Mouse (Mus musculus): ENCODE data around the gene Hba-x.
"Not testable (repeated sequence)": the region's sequence is repeated elsewhere in the genome, so short reads cannot be mapped to it uniquely, and the experiment has no call there.

The Hba-x gene

DNA sequence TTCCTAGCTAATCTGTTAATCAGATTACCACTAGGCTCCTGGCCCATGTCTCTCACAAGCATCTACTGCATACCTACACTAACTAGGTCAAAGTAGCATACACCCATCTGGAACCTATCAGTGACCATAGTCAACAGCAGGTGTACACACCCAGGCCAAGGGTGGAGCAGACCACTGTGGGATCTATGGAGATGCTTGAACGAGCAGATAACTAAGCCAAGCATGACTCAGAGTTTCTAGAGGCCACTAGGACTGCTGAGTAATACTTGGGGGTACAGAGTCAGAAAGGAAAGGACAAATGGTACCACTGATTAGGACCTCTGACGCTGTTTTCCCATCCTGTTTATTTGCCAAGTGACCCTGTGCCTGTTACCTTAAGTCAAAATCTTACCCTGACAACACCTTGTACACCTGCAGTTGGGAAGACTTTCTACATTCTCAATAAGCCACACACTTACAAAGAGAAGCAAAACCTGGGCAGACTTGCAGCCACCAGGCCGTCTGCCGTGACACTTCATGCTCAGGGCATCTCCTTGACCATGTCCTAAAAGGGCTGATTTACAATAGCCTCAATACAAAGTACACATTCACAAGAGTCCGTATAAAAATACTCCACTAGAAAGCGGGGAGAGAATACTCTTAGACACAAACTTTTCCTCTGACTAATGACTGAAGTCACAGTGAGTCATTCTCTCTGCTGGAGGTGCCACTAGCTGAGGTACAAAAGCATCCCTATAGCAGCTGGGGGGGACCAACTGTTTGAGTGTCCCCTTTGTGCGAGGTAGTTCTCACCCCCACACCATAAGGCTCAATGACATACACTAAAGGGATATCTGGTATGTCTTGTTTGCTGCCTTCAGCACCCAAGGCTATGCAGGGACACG is 25.1 kb upstream of the Hba-x start:
- no peak for DNase-seq (ENCODE audit: low spot score in 2 of 2)

DNA sequence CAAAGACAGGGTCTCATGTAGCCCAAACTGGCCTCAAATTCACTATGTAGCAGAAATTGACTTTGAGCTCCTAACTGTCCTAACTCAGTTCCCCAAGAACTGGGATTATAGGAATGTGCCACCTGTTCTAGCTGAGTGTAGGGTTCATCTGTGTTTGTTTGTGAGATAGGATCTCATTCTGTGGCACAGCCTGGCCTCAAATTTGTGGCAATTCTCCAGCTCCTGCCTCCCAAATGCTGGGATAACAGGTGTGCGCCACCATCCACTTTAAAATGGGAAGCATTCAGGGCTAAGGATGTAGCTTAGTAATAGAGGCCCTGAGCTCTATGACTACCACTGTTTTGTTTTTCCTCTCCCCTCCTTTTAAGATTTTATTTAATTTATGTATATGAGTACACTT is 23.1 kb upstream of the Hba-x start:
- DNase-seq (ENCODE audit: low spot score in 2 of 2) = no peak

DNA sequence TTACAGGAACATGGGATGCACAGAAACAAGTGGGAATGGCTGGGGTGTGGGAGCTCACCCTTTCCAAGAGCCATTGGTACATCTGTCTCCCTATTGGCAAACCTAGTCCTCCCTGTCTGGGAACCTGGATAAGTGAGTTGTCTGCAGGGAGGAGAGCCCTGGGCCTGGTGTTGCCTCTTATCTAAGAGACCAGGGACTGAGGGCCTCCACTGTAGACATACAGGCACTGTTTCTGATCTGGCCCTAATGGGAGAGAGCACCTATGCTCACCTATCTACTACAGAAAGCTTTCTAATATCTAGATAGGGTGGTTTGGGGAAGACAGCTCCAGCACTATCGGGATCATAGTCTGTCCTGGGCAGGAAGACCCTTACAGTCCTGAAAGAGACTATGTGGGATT is 20.1 kb upstream of the Hba-x start:
- DNase-seq (ENCODE audit: low spot score in 2 of 2) = no peak

DNA sequence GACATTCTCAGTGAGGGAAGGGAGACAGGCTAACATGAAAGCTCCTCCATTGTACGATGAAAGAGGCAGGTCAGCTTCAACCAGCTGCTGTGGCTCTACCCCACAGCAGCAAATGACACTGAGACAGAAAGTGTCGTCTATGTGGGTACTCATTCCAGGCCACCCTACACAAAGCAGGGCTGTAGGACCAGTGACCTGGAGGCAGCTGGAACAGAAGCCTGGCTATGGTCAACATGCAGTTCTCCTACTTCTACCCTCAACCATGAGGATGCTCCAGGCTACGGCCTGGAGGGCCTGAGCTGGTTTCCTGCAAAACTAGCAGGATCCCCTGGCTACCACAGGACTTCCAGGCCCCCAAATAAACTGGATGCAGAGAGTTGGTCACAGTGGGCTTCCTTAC is 19.6 kb upstream of the Hba-x start:
- DNase-seq (ENCODE audit: low spot score in 2 of 2) = no peak

DNA sequence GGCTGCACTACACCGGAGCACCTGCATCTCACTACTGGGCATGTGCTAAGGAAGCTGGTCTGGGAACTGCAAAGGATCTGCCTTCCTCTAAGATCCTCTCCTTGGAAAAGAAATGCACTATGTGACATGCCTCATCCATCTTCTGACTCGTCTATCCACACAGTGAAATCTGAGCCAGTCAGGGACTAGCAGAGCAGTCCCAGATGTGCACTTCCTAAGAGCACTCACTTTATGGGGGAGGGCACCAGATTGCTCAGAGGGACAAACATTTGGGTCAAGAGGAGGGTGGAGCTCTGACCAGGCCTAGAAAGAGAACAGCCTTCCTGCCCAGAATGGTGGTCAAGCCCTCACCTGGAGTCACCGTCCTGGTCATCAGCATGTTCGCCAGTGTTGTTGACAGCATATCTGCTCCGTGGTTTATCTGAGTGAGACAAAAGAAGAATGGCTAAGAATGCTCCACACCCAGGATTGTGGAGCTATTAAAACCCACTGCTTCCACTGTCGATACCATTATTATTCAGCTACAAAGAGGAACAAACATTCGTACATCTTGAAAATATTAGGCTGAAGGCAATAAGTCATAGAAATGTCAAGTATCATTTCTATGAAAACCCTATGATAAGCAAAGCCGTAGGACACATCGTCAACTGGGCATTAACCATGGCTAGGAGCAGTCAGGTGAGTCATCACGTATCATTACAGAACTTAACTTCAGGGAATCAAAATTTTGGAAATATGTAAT is 13.4 kb upstream of the Hba-x start:
- no peak for DNase-seq (ENCODE audit: low spot score in 2 of 2)

DNA sequence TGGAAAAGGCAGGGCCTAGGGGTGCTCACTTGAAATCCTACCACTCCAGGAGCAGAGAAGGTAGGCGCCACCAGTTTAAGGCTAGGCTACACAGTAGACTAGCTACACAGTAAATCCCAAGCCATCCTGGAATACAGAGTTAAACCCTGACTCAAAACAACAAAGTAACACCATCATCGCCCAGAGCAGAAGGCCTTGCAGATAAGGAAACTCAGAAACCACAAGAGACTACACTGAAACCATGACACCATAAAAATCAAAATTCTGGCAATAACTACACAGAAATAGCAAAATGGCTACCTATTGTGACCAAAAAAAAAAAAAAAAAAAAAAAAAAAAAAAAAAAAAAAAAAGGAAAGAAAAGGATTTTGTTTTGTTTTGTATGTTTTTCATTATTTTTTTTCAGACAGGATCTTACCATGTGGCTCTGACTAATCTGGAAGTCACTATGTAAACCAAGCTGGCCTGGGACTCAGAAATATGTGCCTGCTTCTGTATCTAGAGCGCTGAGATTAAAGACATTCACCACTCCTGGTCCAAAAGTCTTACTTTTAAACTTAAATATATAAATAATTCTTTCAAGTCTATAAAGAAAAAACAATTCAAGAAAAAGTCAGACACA is 11.0 kb upstream of the Hba-x start:
- no peak for DNase-seq (ENCODE audit: low spot score in 2 of 2)

DNA sequence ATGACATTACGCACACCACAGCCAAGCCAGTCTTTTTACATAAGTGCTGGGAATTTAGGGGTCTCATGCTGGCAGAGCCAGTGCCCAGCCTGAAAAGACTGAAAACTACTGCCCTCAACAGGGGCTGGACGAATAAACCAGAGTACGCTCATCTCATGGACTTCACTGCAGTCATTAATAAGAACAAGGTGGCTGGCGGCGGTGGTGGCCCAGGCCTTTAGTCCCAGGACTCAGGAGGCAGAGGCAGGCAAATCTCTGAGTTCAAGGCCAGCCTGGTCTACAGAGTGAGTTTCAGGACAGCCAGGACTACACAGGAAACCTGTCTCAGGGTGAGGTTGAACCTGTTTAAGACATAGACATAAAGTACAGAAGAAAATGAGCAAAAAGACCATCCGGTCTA is 10.0 kb upstream of the Hba-x start:
- DNase-seq (ENCODE audit: low spot score in 2 of 2) = no peak

DNA sequence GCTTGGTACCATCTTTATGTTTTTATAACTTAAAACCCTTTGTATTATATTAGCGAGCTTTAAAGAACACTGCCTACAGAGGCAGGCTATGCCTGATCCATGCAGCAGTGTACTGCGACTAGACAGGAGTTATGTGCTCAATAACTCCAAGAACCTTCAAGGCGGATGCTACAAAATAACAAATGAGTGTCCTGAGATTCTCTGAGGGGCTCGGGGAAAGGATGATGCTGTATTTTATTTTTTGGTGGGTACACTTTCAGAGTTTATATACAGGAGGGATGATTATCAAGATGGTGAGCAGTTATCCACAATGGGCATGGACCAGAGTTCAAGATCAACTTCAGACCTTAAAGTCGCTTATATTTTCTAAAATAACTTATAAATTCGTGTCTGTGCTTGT is 9.4 kb upstream of the Hba-x start:
- DNase-seq (ENCODE audit: low spot score in 2 of 2) = no peak

DNA sequence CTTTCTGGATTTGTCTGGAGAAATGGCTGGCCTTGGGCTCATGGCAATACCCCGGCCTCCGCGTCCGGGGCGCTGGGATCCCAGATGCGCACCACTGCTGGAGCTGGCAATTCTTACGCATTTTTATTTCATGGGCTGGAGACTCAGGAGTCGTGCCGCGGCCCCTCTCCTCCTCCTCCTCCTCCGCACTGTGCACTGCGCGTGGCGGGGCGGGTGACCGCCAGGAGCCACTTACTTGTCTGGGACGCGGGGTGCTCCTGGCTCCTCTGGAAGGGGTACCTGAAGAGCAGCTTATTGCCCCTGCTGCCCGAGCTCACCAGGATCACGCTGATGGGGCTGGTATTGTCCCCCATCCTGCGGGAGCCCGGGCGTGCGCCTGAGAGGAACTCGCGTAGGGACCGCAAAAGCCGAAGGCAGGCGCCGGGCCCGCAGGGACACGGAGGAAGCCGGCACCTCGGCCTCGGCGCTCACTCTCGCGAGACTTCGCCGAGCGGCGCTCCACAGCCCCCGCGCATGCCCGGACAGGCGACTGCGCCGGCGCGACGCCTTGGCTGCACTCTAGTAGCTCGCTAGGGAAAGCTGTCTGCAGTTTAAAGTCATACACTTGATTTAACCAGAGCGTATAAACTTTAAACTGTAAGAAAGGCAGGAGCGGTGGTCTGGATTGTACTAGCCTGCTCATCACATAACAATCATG is 8.9 kb upstream of the Hba-x start, which contains the start of gene Nprl3:
Gene Nprl3 (minus strand): TSS at position 520 of the 697 bp plus-strand sequence.
- DNase-seq (ENCODE audit: low spot score in 2 of 2) = peak; percentile 94 to 97

DNA sequence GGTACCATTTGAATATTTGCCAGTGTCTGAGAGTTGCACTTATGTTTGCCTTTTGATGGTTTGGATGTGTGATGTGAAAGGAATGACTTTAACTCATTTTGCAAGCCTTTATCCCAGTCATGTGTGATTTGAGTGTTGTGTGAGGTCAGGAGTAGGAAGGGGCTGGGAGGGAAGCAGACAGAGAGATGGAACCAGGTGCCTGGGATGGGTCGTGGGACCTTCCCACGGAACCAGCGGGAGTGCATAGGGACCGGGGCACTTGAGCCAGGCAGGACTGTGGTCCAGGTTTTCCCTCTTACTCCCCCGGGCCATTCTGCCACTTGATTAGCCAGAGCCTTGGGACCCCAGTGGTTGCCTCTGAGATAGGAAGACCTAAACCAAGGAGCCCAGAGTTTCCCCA is 8.2 kb upstream of the Hba-x start:
- DNase-seq (ENCODE audit: low spot score in 2 of 2) = no peak

DNA sequence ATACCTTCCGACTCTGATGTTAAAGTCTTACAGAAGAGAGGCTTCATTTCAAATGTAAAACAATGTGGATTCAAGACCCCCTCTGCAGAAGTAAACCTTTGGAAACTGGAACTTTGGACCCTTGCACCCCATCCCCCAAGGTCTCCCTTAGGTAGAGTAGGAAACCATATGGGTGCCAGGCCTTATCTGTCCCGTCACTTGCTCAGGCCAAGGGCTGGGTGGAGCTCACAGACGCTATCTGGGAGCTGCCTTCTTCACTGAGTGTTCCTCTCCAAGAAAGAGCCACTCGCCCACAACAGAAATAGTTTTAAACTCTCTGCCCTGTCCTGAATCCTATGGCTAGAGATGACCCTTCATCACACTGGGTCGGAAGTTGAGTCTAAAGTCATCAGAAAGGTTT is 7.2 kb upstream of the Hba-x start:
- DNase-seq (ENCODE audit: low spot score in 2 of 2) = no peak

DNA sequence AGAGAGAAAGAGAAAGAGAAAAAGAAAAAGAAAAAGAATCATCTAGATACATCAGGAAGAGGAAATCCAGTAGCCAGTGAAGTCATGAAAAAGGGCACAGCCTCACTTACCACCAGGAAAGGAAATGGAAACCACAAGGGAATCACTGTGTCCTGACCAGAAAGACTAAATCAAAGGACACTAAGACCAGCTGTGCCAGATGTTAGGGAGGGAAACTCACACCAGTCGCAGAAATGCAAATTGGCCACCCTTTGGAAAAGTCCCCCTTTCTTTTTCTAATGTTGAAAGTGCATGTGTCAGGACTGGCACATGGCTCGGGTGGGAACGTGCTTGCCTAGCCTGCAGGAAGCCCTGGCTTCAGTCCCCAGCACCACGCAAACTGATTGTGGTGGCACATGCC is 5.0 kb upstream of the Hba-x start:
- no peak for DNase-seq (ENCODE audit: low spot score in 2 of 2)

DNA sequence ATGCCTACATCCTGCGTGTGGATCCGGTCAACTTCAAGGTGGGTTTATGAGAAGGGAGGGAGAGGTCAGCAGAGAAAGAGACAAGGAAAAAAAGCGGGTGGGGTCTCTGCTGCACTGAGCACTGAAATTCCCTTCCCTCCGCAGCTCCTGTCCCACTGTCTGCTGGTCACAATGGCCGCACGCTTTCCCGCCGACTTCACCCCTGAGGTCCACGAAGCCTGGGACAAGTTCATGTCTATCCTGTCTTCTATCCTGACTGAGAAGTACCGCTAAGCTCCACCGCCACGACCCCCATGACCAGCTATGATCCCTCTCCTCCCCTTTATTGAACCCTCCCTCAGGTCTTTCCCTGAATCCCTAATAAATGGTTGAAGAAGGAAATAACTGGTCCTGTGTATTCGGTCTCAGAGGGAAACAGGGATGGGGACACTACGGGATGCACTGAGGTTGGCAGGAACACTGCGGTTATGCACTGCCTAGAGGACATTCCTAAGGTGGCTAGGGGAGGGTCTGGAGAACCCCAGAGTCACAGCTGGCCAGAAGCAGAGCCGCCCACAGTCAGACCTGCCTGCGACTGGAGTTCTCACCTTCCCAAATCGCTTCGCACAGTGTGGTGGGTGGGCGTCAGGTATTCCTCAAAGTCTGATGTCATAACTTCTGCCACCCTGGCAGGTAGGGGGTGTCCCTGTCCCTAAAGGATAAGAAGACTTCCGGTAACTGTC is 1.7 kb downstream of the Hba-x start:
- no peak for DNase-seq (ENCODE audit: low spot score in 2 of 2)

DNA sequence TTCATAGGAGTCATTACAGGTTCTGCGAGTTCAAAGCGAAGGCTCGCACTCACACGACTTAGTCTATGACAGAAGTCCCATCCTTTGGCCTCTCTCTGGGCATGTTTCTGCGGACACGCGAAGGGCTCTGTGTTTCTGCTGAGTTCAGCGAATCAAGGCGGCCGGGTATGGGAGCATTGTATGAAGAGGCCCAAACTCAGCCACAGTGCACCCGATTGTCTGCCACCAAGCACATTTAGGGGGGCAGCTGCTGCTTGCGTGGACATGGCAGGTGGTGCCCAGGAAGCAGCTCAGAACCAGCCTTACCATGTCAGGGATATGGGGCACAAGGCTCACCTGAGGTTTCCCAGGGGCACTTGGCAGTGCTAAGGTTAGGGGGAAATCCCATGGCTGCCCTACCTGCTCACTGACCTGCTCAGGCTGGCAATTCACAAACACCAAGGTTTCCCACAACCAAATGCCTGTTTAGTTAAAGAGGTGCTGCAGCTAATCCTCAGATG is 2.3 kb downstream of the Hba-x start:
- DNase-seq (ENCODE audit: low spot score in 2 of 2) = no peak

DNA sequence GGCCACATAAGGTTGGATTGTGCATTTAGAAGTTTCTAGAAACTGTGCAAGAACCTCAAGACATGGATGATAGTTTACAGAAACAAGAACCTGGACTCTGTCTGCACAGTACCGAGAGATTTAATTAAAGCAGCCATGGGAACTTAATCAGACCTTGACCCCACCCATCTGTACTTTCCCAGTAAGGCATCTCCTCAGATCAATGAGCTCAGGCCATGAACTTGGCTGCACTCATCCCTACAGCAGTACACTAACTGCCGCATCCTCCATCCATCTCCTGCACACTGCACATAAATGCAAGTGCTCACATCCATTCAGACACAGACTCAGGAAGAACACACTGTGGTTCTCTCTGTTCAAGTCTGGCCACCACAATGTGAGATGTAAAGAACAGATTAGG is 4.4 kb downstream of the Hba-x start:
- DNase-seq (ENCODE audit: low spot score in 2 of 2) = no peak

DNA sequence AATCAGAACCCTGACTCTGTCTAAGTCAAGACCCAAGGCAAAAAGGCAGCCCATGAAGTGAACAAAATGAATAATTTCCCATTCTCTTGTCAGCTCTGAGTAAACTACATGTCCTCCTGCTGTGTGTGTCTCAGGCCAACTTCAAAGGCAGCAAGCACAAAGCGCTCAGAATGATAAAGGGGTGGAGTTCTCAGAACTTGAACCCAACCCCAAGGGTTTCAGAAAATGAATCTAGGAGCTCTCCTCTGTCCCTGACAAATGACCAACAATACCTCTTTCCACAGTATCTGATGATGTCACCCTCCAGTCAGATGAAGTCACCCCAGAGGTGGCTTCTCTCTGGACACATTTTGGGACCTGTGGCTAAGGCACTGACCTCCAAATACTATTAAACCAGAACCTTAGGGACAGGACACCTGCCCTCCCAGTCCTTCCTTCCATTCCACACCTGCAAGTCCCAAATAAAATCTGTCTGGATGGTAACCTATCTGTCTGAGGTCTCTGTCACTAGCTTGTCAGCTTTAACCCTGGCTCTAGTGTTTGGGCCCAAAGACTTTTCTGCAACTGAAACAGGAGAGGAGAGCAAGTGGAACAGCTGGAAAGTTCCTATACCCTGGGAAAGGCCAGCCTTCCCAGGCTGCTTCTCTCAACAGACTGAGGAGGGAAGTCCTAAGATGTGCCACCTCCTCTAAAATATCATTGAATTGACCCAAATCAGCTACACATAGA is 5.4 kb downstream of the Hba-x start:
- DNase-seq (ENCODE audit: low spot score in 2 of 2) = no peak

DNA sequence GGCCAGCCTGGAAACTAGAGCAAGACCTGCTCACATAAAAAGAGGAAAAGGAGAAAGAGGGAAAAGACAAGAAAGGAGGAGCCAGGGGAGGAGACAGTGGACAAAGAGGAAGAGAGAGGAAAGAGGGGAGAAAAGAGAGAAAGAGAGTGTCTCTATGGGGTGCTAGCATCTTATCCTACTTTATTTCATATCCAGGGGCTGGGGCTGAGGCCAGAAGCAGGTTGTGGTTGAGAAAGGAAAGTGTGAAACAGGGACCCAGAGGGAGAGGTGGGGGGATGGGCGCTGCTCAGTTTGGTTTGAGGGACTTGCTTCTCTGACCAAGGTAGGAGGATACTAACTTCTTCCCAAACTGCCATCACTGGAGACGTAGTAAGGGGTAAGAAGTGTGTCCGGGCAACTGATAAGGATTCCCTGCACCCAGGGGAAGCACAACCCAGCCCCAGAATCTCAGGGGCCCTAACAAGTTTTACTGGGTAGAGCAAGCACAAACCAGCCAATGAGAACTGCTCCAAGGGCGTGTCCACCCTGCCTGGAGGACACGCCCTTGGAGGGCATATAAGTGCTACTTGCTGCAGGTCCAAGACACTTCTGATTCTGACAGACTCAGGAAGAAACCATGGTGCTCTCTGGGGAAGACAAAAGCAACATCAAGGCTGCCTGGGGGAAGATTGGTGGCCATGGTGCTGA is 7.0 kb downstream of the Hba-x start, which contains the start of gene Hba-a1:
Gene Hba-a1 (plus strand): TSS at position 421 of the 687 bp plus-strand sequence.
- DNase-seq (ENCODE audit: low spot score in 2 of 2) = not testable (repeated sequence)

DNA sequence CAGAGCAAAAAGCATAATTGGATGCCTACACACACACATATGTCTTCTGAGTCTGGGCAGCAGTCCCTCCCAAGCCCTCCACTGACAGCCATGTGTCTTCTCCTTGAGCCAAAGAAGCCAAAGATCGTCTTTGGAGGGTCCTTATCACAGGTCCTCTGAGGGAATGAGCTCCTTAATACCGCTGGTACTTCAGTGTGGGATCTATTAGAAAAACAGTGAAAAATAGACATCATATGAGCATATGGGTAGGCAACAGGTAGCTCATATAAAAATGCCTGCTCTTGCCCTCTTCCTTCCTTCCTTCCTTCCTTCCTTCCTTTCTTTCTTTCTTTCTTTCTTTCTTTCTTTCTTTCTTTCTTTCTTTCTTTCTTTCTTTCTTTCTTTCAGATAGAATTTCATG is 8.4 kb downstream of the Hba-x start:
- not testable (repeated sequence) for DNase-seq (ENCODE audit: low spot score in 2 of 2)

DNA sequence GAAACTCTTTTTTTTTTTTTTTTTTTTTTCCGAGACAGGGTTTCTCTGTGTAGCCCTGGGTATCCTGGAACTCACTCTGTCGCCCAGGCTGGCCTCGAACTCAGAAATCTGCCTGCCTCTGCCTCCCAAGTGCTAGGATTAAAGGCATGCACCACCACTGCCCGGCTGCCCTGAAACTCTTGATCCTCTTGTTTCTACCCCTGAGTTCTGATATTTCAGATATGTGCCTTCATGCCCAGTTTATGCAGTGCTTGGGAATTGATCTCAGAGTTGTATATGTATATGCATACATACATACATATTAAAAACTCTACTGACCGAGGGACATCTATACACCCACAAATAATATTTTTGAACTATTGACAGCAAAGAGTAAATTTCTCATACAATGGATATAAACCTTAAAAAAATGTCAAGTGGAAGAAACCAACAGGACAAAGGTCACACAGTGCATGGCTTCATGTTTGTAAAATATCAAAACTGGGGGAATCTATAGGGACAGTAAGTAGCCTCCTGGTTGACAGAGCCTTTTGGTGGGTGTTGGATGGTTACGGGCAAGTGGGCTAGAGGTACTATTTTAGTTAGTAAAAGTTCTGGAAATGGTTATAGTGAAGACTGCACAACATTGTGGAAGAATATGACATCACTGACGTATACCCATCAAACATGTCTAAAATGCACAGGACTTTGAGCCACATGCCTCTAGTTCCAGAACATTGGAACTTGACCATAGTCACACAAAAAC is 9.0 kb downstream of the Hba-x start:
- DNase-seq (ENCODE audit: low spot score in 2 of 2) = no peak
